Mouse (Mus musculus) neural tube, embryonic 14.5 days (tissue): Measurements from ENCODE around the gene Atg7. TPM values are rescaled to one million over a fixed set of nuclear protein-coding genes. Genes with fewer than 3 reads are reported as not detected.

Experiments used
- ATAC-seq: fragments of 200-750 bp; cut with Nextera tagmentation; 2 replicates; pipeline ENCODE4 v1.8.0; 2017; ENCODE audit warnings: low read depth, mild to moderate bottlenecking, moderate TSS enrichment, moderate library complexity
- H3K27ac ChIP-seq: fragments of 300-500 bp; sonication (generic); 2 replicates; pipeline ENCODE4 v1.5.1; 2014; ENCODE audit warnings: low read depth, mild to moderate bottlenecking, control low read depth, low read length, moderate library complexity, mixed read lengths
- H3K27me3 ChIP-seq: fragments of 300-500 bp; sonication (generic); 2 replicates; pipeline ENCODE4 v1.6.1; 2014; ENCODE audit warnings: low read length; ENCODE audit not compliant: control insufficient read depth, insufficient read depth
- H3K36me3 ChIP-seq: fragments of 300-500 bp; sonication (generic); 2 replicates; pipeline ENCODE4 v1.6.1; 2014; ENCODE audit warnings: low read length, mixed read lengths; ENCODE audit not compliant: control insufficient read depth, insufficient read depth
- H3K4me1 ChIP-seq: fragments of 300-500 bp; sonication (generic); 2 replicates; pipeline ENCODE4 v1.6.1; 2014; ENCODE audit warnings: low read length; ENCODE audit not compliant: control insufficient read depth, insufficient read depth
- H3K4me2 ChIP-seq: fragments of 300-500 bp; sonication (generic); 2 replicates; pipeline ENCODE4 v1.6.1; 2014; ENCODE audit warnings: mild to moderate bottlenecking, low read depth, low read length, control low read depth
- H3K4me3 ChIP-seq: fragments of 300-500 bp; sonication (generic); 2 replicates; pipeline ENCODE4 v1.5.1; 2014; ENCODE audit warnings: low read depth, low read length, control low read depth, mixed read lengths
- H3K9ac ChIP-seq: fragments of 300-500 bp; sonication (generic); replicated peaks from 2 replicates; pipeline ENCODE4 v1.6.1; 2014; ENCODE audit warnings: low read depth, mild to moderate bottlenecking, control low read depth, low read length, mixed read lengths
- H3K9me3 ChIP-seq: fragments of 300-500 bp; sonication (generic); 2 replicates; pipeline ENCODE4 v1.6.1; 2016; ENCODE audit warnings: low read length; ENCODE audit not compliant: control insufficient read depth
- WGBS: fragments of 180-500 bp; shearing (Covaris S2); extraction: QIAGEN DNeasy Blood & Tissue Kit; methylation state at CpG from one replicate; pipeline ENCODE4 v1.1.7; 2014; 5-methylcytosine and 5-hydroxymethylcytosine counted together
- polyA plus RNA-seq: library from polyadenylated mRNA; unstranded; fragments of >200 nt; fragmentation: Nextera tagmentation; extraction: Ambion mirVana; gene quantifications from 2 replicates; pipeline ENCODE4 v1.2.1, GENCODE M21; 2014

Atg7 gene
- polyA plus RNA-seq, 1 experiment from 2014 or later, result 15.7 TPM

GRCm38 (mm10) chr6:114863501-114863900, 220.6 kb downstream of the Atg7 start:
- H3K4me2 ChIP-seq, result no peak overlapping the region
- H3K27me3 ChIP-seq, result no peaks in the 10 kb centered on the region
- H3K27ac ChIP-seq, result no peak overlapping the region
- no peak for ATAC-seq
- H3K36me3 ChIP-seq, result peaks cover 5% of the 10 kb centered on the region; the same call in 1 of the 2 replicates
- H3K9me3 ChIP-seq, result no peaks in the 10 kb centered on the region
- no peaks in the 10 kb centered on the region for H3K4me1 ChIP-seq
- H3K9ac ChIP-seq, result no peak overlapping the region
- no peak overlapping the region for H3K4me3 ChIP-seq
- WGBS, result 90% methylated on average over 5 of the region's 5 CpGs

- no peak overlapping the region for H3K9ac ChIP-seq
- peaks cover 5% of the 10 kb centered on the region; the same call in 1 of the 2 replicates for H3K4me1 ChIP-seq
- H3K4me3 ChIP-seq, result no peak overlapping the region
- H3K27me3 ChIP-seq, result no peaks in the 10 kb centered on the region
- H3K4me2 ChIP-seq, result no peak overlapping the region
- no peaks in the 10 kb centered on the region for H3K9me3 ChIP-seq
- H3K36me3 ChIP-seq, result peaks cover 5% of the 10 kb centered on the region; the same call in 1 of the 2 replicates
- ATAC-seq, result no peak
- WGBS, result 87% methylated on average over 8 of the region's 8 CpGs
- no peak overlapping the region for H3K27ac ChIP-seq
Observed at GRCm38 (mm10) chr6:114864421-114864820, 221.5 kb downstream of the Atg7 start.

GRCm38 (mm10) chr6:114866078-114866477, 223.2 kb downstream of the Atg7 start:
- Histone ChIP-seq H3K9ac (no peak overlapping the region), H3K27ac (no peak overlapping the region), H3K36me3 (peaks cover 5% of the 10 kb centered on the region; the same call in 1 of the 2 replicates), H3K4me3 (no peak overlapping the region), H3K4me2 (no peak overlapping the region), H3K9me3 (no peaks in the 10 kb centered on the region), H3K27me3 (no peaks in the 10 kb centered on the region), H3K4me1 (peaks cover 15% of the 10 kb centered on the region; the same call in 1 of the 2 replicates)
- WGBS, result 83% methylated on average over 3 of the region's 3 CpGs
- ATAC-seq, result no peak

GRCm38 (mm10) chr6:114866619-114867018, 223.7 kb downstream of the Atg7 start:
- no peaks in the 10 kb centered on the region for H3K27me3 ChIP-seq
- no peak for ATAC-seq
- H3K9me3 ChIP-seq, result no peaks in the 10 kb centered on the region
- WGBS, result 90% methylated on average over 4 of the region's 4 CpGs
- H3K4me1 ChIP-seq, result peaks cover 15% of the 10 kb centered on the region; the same call in 1 of the 2 replicates
- H3K9ac ChIP-seq, result no peak overlapping the region
- no peak overlapping the region for H3K27ac ChIP-seq
- no peak overlapping the region for H3K4me3 ChIP-seq
- no peak overlapping the region for H3K4me2 ChIP-seq
- H3K36me3 ChIP-seq, result peaks cover 5% of the 10 kb centered on the region; the same call in 1 of the 2 replicates

GRCm38 (mm10) chr6:114868656-114869055, 225.8 kb downstream of the Atg7 start:
- no peak overlapping the region for H3K4me2 ChIP-seq
- H3K4me1 ChIP-seq, result peaks cover 22% of the 10 kb centered on the region
- ATAC-seq, result no peak
- no peaks in the 10 kb centered on the region for H3K36me3 ChIP-seq
- no peak overlapping the region for H3K27ac ChIP-seq
- no peaks in the 10 kb centered on the region for H3K27me3 ChIP-seq
- 82% methylated on average over 7 of the region's 7 CpGs for WGBS
- no peaks in the 10 kb centered on the region for H3K9me3 ChIP-seq
- no peak overlapping the region for H3K9ac ChIP-seq
- H3K4me3 ChIP-seq, result no peak overlapping the region

- Histone ChIP-seq H3K4me3 (no peak overlapping the region), H3K27me3 (no peaks in the 10 kb centered on the region), H3K9ac (no peak overlapping the region), H3K9me3 (no peaks in the 10 kb centered on the region), H3K27ac (no peak overlapping the region), H3K36me3 (no peaks in the 10 kb centered on the region), H3K4me2 (no peak overlapping the region), H3K4me1 (peaks cover 31% of the 10 kb centered on the region)
- 70% methylated on average over 6 of the region's 6 CpGs for WGBS
- no peak for ATAC-seq
Observed at GRCm38 (mm10) chr6:114869501-114870076, 226.7 kb downstream of the Atg7 start.

GRCm38 (mm10) chr6:114871010-114871660, 228.2 kb downstream of the Atg7 start:
- Histone ChIP-seq H3K9me3 (no peaks in the 10 kb centered on the region), H3K4me1 (peaks cover 44% of the 10 kb centered on the region)
- no peak for ATAC-seq

GRCm38 (mm10) chr6:114873808-114874137, 230.9 kb downstream of the Atg7 start:
- no peaks in the 10 kb centered on the region for H3K36me3 ChIP-seq
- H3K27ac ChIP-seq, result peak overlapping the region; percentile 90
- no peaks in the 10 kb centered on the region for H3K27me3 ChIP-seq
- H3K9ac ChIP-seq, result peak overlapping the region; percentile 68
- WGBS, result 65% methylated on average over 3 of the region's 3 CpGs
- H3K4me3 ChIP-seq, result peak overlapping the region; percentile 33; the same call in 1 of the 2 replicates
- H3K9me3 ChIP-seq, result no peaks in the 10 kb centered on the region
- H3K4me2 ChIP-seq, result peak overlapping the region; percentile 70
- H3K4me1 ChIP-seq, result peaks cover 57% of the 10 kb centered on the region
- no peak for ATAC-seq

More at GRCm38 (mm10) chr6:114871010-114871660, 228.2 kb downstream of the Atg7 start:
- Histone ChIP-seq H3K9ac (no peak overlapping the region), H3K4me2 (no peak overlapping the region), H3K27ac (no peak overlapping the region), H3K36me3 (no peaks in the 10 kb centered on the region), H3K4me3 (no peak overlapping the region), H3K27me3 (no peaks in the 10 kb centered on the region)
- WGBS, result 90% methylated on average over 14 of the region's 14 CpGs

- Histone ChIP-seq H3K9me3 (no peaks in the 10 kb centered on the region), H3K27ac (peak overlapping the region; percentile 90), H3K4me1 (peaks cover 59% of the 10 kb centered on the region), H3K9ac (peak overlapping the region; percentile 68), H3K4me2 (peak overlapping the region; percentile 70), H3K4me3 (peak overlapping the region; percentile 33), H3K27me3 (no peaks in the 10 kb centered on the region), H3K36me3 (no peaks in the 10 kb centered on the region)
- ATAC-seq, result peak; percentile 68
- 6% methylated on average over 19 of the region's 19 CpGs for WGBS
Observed at GRCm38 (mm10) chr6:114874138-114874928, 231.4 kb downstream of the Atg7 start.
